In genomic region chr2:33357250-33357838, GRCm38 (mm10) we compare ENCODE assay signal across 19 mouse cellular contexts. TPM values are rescaled to one million over a fixed set of nuclear protein-coding genes. Genes with fewer than 3 reads are reported as not detected.
DNase-seq lines count a peak whose midpoint lies in the region; TF ChIP-seq lines count a peak whose summit lies in the region.
"Had no signal": no experiment of that assay in that cellular context is flagged by ENCODE, and none has a peak within 500 bp of the region (broad histone marks: within the 10 kb centered on the region; RNA-seq: fewer than 3 reads in every experiment).

No protein-coding gene starts in this region.

- DNase-seq in kidney, adult 2 months: peak; percentile 11
- no peak for DNase-seq in kidney, postnatal 4 days
- peak; percentile 23 for DNase-seq in lung, postnatal 25 days (ENCODE audit: low spot score)
- no peak for DNase-seq in lung, adult 2 months
- peak; percentile 13 for DNase-seq in ES-CJ7 (ENCODE audit: low read depth, low spot score)
- DNase-seq in R1 (ENCODE audit: low read depth, low spot score): peak; percentile 49
- no peak for DNase-seq in heart, adult 11 months
- DNase-seq in ovary, adult 18-20 months (ENCODE audit: low spot score): no peak
- DNase-seq: adrenal gland, adult 8-10 months; cerebellum, postnatal 10 days; heart, postnatal 14 days; kidney, postnatal 14 days; lung, embryonic 14.5 days; thymus, postnatal 25 days had no signal

- TF ChIP-seq POLR2A in kidney, adult 2 months (IDR thresholded peaks at IDR 0.05; ENCODE audit: low read depth, low read length): no peak
- TF ChIP-seq POLR2A in lung, adult 2 months (IDR thresholded peaks at IDR 0.05; ENCODE audit: borderline replicate concordance, extremely low read depth, low read depth, low read length): no peak

- WGBS in kidney, adult 2 months: 66% methylated on average over 7 of the region's 7 CpGs
- 71% methylated on average over 7 of the region's 7 CpGs for WGBS in lung, adult 2 months

- H3K27me3 ChIP-seq in kidney, adult 2 months (replicated peaks; ENCODE audit: control insufficient read depth, insufficient read depth, low read length): no peaks in the 10 kb centered on the region
- H3K27me3 ChIP-seq: embryonic facial prominence, embryonic 12.5 days; heart, embryonic 12.5 days; hindbrain, embryonic 12.5 days; limb, embryonic 12.5 days; liver, embryonic 12.5 days had no signal

- TF ChIP-seq CTCF in kidney, adult 2 months (conservative IDR thresholded peaks at IDR 0.05; ENCODE audit: insufficient read depth, insufficient read length, low read depth, low read length): no peak
- no peak for TF ChIP-seq CTCF in lung, adult 2 months (IDR thresholded peaks at IDR 0.05; ENCODE audit: insufficient read depth, low read length)

- H3K4me3 ChIP-seq in kidney, adult 2 months (ENCODE audit: insufficient read depth, low read depth, low read length): no peak overlapping the region
- H3K4me3 ChIP-seq in lung, adult 2 months (replicated peaks; ENCODE audit: extremely low read depth, low read depth, low read length): no peak overlapping the region
- H3K4me3 ChIP-seq: embryonic facial prominence, embryonic 12.5 days; heart, embryonic 12.5 days; hindbrain, embryonic 12.5 days; limb, embryonic 12.5 days; liver, embryonic 12.5 days had no signal

- H3K4me1 ChIP-seq in kidney, adult 2 months (ENCODE audit: control insufficient read depth, insufficient read depth, low read length): peaks cover 38% of the 10 kb centered on the region
- no peaks in the 10 kb centered on the region for H3K4me1 ChIP-seq in lung, adult 2 months (ENCODE audit: control insufficient read depth, insufficient read depth, low read length)
- H3K4me1 ChIP-seq: embryonic facial prominence, embryonic 12.5 days had no signal

- no peaks in the 10 kb centered on the region for H3K36me3 ChIP-seq in kidney, adult 2 months (ENCODE audit: control insufficient read depth, insufficient read depth, low read length)
- H3K36me3 ChIP-seq: embryonic facial prominence, embryonic 12.5 days; heart, embryonic 12.5 days; hindbrain, embryonic 12.5 days; limb, embryonic 12.5 days; liver, embryonic 12.5 days had no signal

- no peak overlapping the region for H3K27ac ChIP-seq in kidney, adult 2 months (ENCODE audit: insufficient read depth, low read depth, low read length)
- H3K27ac ChIP-seq: embryonic facial prominence, embryonic 12.5 days; hindbrain, embryonic 12.5 days; limb, embryonic 12.5 days; liver, embryonic 12.5 days had no signal

RNA-seq across cellular contexts. Expression of gene Ralgps1, which starts 13.9 kb away (rescaled TPM):
- polyA plus RNA-seq in kidney, adult 2 months (2012; rRNA removed): 4.9 and 5.6 TPM in 2 replicates
- polyA plus RNA-seq in lung, adult 2 months (2012; rRNA removed): 4.7 and 5.9 TPM in 2 replicates

Comparison
In these comparisons a context has a peak if more than half of its experiments do, and no peak if none do; other contexts are left out.
1. DNase-seq: peak in kidney, adult 2 months (single experiment), lung, postnatal 25 days (single experiment), ES-CJ7 (single experiment) and R1 (single experiment); none in kidney, postnatal 4 days (0 of 2), lung, adult 2 months (single experiment), heart, adult 11 months (single experiment) and ovary, adult 18-20 months (single experiment).